In genomic region chr16:73098760-73099159, GRCm38 (mm10) we compare ENCODE assay signal across 10 mouse cellular contexts.
DNase-seq lines count a peak whose midpoint lies in the region; ATAC-seq and TF ChIP-seq lines count a peak whose summit lies in the region.
"Had no signal": no experiment of that assay in that cellular context is flagged by ENCODE, and none has a peak within 500 bp of the region (broad histone marks: within the 10 kb centered on the region; RNA-seq: fewer than 3 reads in every experiment).

No protein-coding gene starts in this region.

- H3K4me1 ChIP-seq in forebrain, postnatal 0 days (ENCODE audit: insufficient read depth) = no peaks in the 10 kb centered on the region
- H3K4me1 ChIP-seq: heart, embryonic 15.5 days had no signal

- H3K27me3 ChIP-seq in forebrain, postnatal 0 days (ENCODE audit: insufficient read depth, low read length) = no peaks in the 10 kb centered on the region
- H3K27me3 ChIP-seq: heart, embryonic 15.5 days; megakaryocyte, embryonic 14.5 days had no signal

- peak; percentile 63 for ATAC-seq in forebrain, postnatal 0 days

- no peak overlapping the region for H3K27ac ChIP-seq in forebrain, postnatal 0 days (ENCODE audit: low read depth, low read length)
- H3K27ac ChIP-seq: heart, embryonic 15.5 days had no signal

- peak; percentile 32 for DNase-seq in heart, postnatal 4 days
- DNase-seq in heart, postnatal 25 days (ENCODE audit: low spot score) = no peak
- DNase-seq in urinary bladder, postnatal 14 days (ENCODE audit: low spot score) = peak; percentile 8
- no peak for DNase-seq in urinary bladder, postnatal 36 days (ENCODE audit: low spot score in 2 of 2)
- peak; percentile 77 for DNase-seq in forebrain, postnatal 0 days
- peak; percentile 70 for DNase-seq in retina, postnatal 1 day
- DNase-seq in thymus, adult 18-20 months = no peak
- no peak for DNase-seq in MN1 (ENCODE audit: low spot score)

- no peak overlapping the region for H3K4me3 ChIP-seq in forebrain, postnatal 0 days (ENCODE audit: low read depth, low read length)
- H3K4me3 ChIP-seq: heart, embryonic 15.5 days; megakaryocyte, embryonic 14.5 days had no signal

- 19% methylated on average over 4 of the region's 4 CpGs for WGBS in forebrain, postnatal 0 days

- H3K36me3 ChIP-seq in forebrain, postnatal 0 days (ENCODE audit: insufficient read depth) = no peaks in the 10 kb centered on the region
- H3K36me3 ChIP-seq: heart, embryonic 15.5 days had no signal

- H3K9ac ChIP-seq in forebrain, postnatal 0 days = no peak overlapping the region
- H3K9ac ChIP-seq: heart, embryonic 15.5 days had no signal

- no peak overlapping the region for H3K4me2 ChIP-seq in forebrain, postnatal 0 days (ENCODE audit: low read depth)
- H3K4me2 ChIP-seq: heart, embryonic 15.5 days had no signal

- TF ChIP-seq CTCF in forebrain, postnatal 0 days (IDR thresholded peaks at IDR 0.05; ENCODE audit: low read depth) = peak; percentile 72

- intact Hi-C loops in heart, postnatal 25 days (cut with DNase I) = loop anchor here (2.0 kb wide), 1 partner anchor 1314 kb away; no protein-coding TSS in a partner anchor

- no peaks in the 10 kb centered on the region for H3K9me3 ChIP-seq in forebrain, postnatal 0 days (ENCODE audit: low read length)
- H3K9me3 ChIP-seq: heart, embryonic 15.5 days; megakaryocyte, embryonic 14.5 days had no signal

Comparison
In these comparisons a context has a peak if more than half of its experiments do, and no peak if none do; other contexts are left out.
1. DNase-seq: peak in heart, postnatal 4 days (single experiment), urinary bladder, postnatal 14 days (single experiment), forebrain, postnatal 0 days (single experiment) and retina, postnatal 1 day (single experiment); none in heart, postnatal 25 days (single experiment), urinary bladder, postnatal 36 days (0 of 2), thymus, adult 18-20 months (0 of 2) and MN1 (single experiment).